In the genomic region with DNA sequence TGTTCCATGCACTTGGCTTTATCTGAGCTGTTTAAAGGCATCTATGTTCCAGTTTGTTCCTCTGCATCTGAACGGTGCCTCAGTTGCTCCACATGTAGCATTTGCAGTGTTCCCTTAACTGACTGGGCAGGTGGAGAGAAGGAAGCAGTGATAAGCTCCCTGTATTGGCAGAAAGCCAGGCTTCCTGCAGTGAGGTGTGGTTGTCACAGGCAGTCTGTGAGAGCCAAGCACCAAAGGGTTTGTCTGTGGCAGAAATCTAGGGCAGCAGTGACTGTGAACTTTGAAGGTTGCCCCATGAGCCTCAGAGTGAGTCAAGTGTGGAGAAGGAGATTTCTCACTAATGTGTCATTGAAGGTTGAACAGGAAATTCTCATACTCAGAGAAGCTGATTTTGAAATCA, we compare ENCODE assay signal across 13 mouse cellular contexts. TPM values are rescaled to one million over a fixed set of nuclear protein-coding genes. Genes with fewer than 3 reads are reported as not detected.
A peak's percentile ranks its signal among the peaks of the same experiment; 100 is the strongest.
DNase-seq lines count a peak whose midpoint lies in the region; ATAC-seq lines count a peak whose summit lies in the region.
"Had no signal": no experiment of that assay in that cellular context is flagged by ENCODE, and none has a peak within 500 bp of the region (broad histone marks: within the 10 kb centered on the region; RNA-seq: fewer than 3 reads in every experiment).

No protein-coding gene starts in this region.

- ATAC-seq in megakaryocyte-erythroid progenitor cell, adult 5-6 weeks (replicated peaks; ENCODE audit: low FRiP score, low TSS enrichment, poor library complexity, severe bottlenecking) = peak; percentile 89
- ATAC-seq: liver, postnatal 0 days had no signal

- DNase-seq in left cerebral cortex, postnatal 4 days = peak; percentile 9
- no peak for DNase-seq in left cerebral cortex, adult 18-20 months (ENCODE audit: low spot score in 2 of 2)
- peak; percentile 75 for DNase-seq in CD4-positive helper T cell, adult 2 months (ENCODE audit: low read depth, low spot score)
- DNase-seq in T-cell, adult 2 months (ENCODE audit: low spot score) = peak; percentile 68
- DNase-seq in left cerebral cortex, postnatal 25 days (ENCODE audit: low spot score in 2 of 2) = no peak
- DNase-seq in layer of hippocampus, adult 18-20 months (ENCODE audit: low spot score in 2 of 2) = no peak
- DNase-seq in Muller cell, postnatal 12 days (ENCODE audit: inconsistent ontology term) = no peak
- DNase-seq: cerebellum, adult 11 months; gastrocnemius, postnatal 36 days; layer of hippocampus, postnatal 36 days; liver, postnatal 0 days had no signal

- intact Hi-C loops in left cerebral cortex, postnatal 4 days (cut with DNase I) = no loop called here
- intact Hi-C loops in left cerebral cortex, postnatal 25 days (cut with DNase I) = no loop called here

RNA-seq across cellular contexts. Expression of a gene that starts 1.6 kb away (rescaled TPM):
- total RNA-seq in left cerebral cortex, postnatal 4 days (2021) = not detected
- total RNA-seq in left cerebral cortex, adult 18-20 months (2021) = not detected
- total RNA-seq in megakaryocyte-erythroid progenitor cell, adult 5-6 weeks (2014; fragmentation: Nextera tagmentation) = 1.8 TPM in 1 of 2 replicates, not detected in the other
- 26.3 TPM in 1 of 2 replicates, not detected in the other for total RNA-seq in megakaryocyte-erythroid progenitor cell, adult 5-6 weeks (2017)
- not detected for total RNA-seq in left cerebral cortex, postnatal 25 days (2021)
- not detected for total RNA-seq in layer of hippocampus, adult 18-20 months (2021)
- total RNA-seq: gastrocnemius, postnatal 36 days; layer of hippocampus, postnatal 36 days had no signal

RNA-seq across cellular contexts. Expression of a gene that starts 19.9 kb away (rescaled TPM):
- not detected for total RNA-seq in left cerebral cortex, postnatal 4 days (2021)
- total RNA-seq in left cerebral cortex, adult 18-20 months (2021) = not detected
- total RNA-seq in megakaryocyte-erythroid progenitor cell, adult 5-6 weeks (2014; fragmentation: Nextera tagmentation) = 0.12 TPM in 1 of 2 replicates, not detected in the other
- total RNA-seq in megakaryocyte-erythroid progenitor cell, adult 5-6 weeks (2017) = 0.30 and 0.47 TPM in 2 replicates
- not detected for total RNA-seq in left cerebral cortex, postnatal 25 days (2021)
- total RNA-seq in layer of hippocampus, adult 18-20 months (2021) = not detected
- total RNA-seq: gastrocnemius, postnatal 36 days; layer of hippocampus, postnatal 36 days had no signal

RNA-seq across cellular contexts. Expression of a gene that starts 36.6 kb away (rescaled TPM):
- total RNA-seq in left cerebral cortex, postnatal 4 days (2021) = not detected
- not detected for total RNA-seq in left cerebral cortex, adult 18-20 months (2021)
- 1.1 TPM in 1 of 2 replicates, not detected in the other for total RNA-seq in megakaryocyte-erythroid progenitor cell, adult 5-6 weeks (2014; fragmentation: Nextera tagmentation)
- 4.0 TPM in 1 of 2 replicates, not detected in the other for total RNA-seq in megakaryocyte-erythroid progenitor cell, adult 5-6 weeks (2017)
- total RNA-seq in left cerebral cortex, postnatal 25 days (2021) = not detected
- not detected for total RNA-seq in layer of hippocampus, adult 18-20 months (2021)
- total RNA-seq: gastrocnemius, postnatal 36 days; hematopoietic stem cell, adult 5-6 weeks; layer of hippocampus, postnatal 36 days had no signal

RNA-seq across cellular contexts. Expression of a gene that starts 37.2 kb away (rescaled TPM):
- total RNA-seq in left cerebral cortex, postnatal 4 days (2021) = not detected
- total RNA-seq in left cerebral cortex, adult 18-20 months (2021) = not detected
- total RNA-seq in megakaryocyte-erythroid progenitor cell, adult 5-6 weeks (2014; fragmentation: Nextera tagmentation) = not detected in 2 replicates
- total RNA-seq in megakaryocyte-erythroid progenitor cell, adult 5-6 weeks (2017) = 1.3 TPM in 1 of 2 replicates, not detected in the other
- not detected for total RNA-seq in left cerebral cortex, postnatal 25 days (2021)
- total RNA-seq in layer of hippocampus, adult 18-20 months (2021) = not detected
- total RNA-seq: gastrocnemius, postnatal 36 days; hematopoietic stem cell, adult 5-6 weeks; layer of hippocampus, postnatal 36 days had no signal

RNA-seq across cellular contexts. Expression of a gene that starts 56.7 kb away (rescaled TPM):
- total RNA-seq in left cerebral cortex, postnatal 4 days (2021) = not detected
- total RNA-seq in left cerebral cortex, adult 18-20 months (2021) = not detected
- total RNA-seq in megakaryocyte-erythroid progenitor cell, adult 5-6 weeks (2014; fragmentation: Nextera tagmentation) = 1.2 and 2.4 TPM in 2 replicates
- 1.3 and 18.7 TPM in 2 replicates for total RNA-seq in megakaryocyte-erythroid progenitor cell, adult 5-6 weeks (2017)
- total RNA-seq in left cerebral cortex, postnatal 25 days (2021) = not detected
- total RNA-seq in layer of hippocampus, adult 18-20 months (2021) = not detected
- total RNA-seq: gastrocnemius, postnatal 36 days; layer of hippocampus, postnatal 36 days had no signal

Comparison
In these comparisons a context has a peak if more than half of its experiments do, and no peak if none do; other contexts are left out.
1. DNase-seq: peak in left cerebral cortex, postnatal 4 days (single experiment), CD4-positive helper T cell, adult 2 months (single experiment) and T-cell, adult 2 months (single experiment); none in left cerebral cortex, adult 18-20 months (0 of 2), left cerebral cortex, postnatal 25 days (0 of 2), layer of hippocampus, adult 18-20 months (0 of 2) and Muller cell, postnatal 12 days (single experiment).